Mouse (Mus musculus): ENCODE results near the gene Ints4.
A peak's percentile ranks its signal among the peaks of the same experiment; 100 is the strongest.
"Not testable (repeated sequence)": the region's sequence is repeated elsewhere in the genome, so short reads cannot be mapped to it uniquely, and the experiment has no call there.

Gene Ints4

GRCm38 (mm10) chr7:97480821-97481339 is at the start of gene Ints4:
TSS of gene Ints4 (plus strand) at chr7:97480956.
- peak; percentile 96 to 97 for DNase-seq

DNA sequence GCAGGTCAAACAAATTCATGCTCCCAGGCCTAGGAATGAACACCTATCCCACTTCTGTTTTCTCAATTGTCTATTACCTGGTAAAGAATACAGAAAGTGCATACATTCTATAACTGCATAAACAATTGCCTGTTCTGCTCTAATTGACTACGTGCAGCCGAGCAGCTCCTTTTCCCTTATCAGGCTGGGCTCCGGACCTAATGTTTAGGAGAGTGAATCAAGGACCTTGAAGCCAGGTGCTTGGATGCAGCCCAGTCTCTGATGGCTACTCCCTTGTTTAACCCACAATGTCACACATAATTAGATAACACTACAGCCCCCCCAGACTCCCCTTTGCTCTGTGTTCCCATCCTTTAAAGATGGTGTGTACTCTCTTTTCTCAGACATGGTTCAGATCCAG is 47.2 kb upstream of the Ints4 start:
- not testable (repeated sequence) for DNase-seq

GRCm38 (mm10) chr7:97434517-97434916 is 46.2 kb upstream of the Ints4 start:
- DNase-seq, result no peak

GRCm38 (mm10) chr7:97438986-97439385 is 41.8 kb upstream of the Ints4 start:
- peak in 1 of 2 experiments; percentile 38 for DNase-seq

DNA sequence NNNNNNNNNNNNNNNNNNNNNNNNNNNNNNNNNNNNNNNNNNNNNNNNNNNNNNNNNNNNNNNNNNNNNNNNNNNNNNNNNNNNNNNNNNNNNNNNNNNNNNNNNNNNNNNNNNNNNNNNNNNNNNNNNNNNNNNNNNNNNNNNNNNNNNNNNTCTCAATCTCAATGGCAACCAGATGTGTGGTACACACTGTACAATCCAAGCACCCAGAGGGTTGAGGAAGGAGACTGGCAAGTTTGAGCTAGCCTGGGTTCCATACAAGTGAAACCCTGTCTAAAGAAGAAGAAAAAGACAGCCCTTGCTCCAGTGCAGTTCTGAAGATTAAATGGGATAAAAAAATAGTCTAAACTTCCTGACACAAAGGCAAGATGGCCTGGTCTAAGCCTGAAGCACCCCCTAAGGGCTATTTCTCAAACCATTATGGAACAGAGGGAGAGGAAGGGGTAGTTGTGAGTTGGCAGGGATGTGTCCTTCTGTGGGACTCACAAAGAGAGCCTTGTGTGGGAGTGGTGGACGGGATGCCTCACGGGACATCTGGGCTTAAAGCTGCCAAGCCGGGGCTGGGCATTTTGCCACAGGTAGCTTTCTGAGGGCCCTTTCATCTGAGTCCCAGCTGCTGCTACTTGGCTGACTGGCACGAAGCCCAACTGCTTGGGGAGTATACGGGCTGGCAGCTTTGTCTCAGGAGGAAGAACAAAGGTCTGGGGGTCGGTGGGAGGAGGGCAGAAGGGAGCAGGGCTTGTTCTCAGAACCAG is 34.4 kb upstream of the Ints4 start:
- peak; percentile 87 to 90 for DNase-seq

DNA sequence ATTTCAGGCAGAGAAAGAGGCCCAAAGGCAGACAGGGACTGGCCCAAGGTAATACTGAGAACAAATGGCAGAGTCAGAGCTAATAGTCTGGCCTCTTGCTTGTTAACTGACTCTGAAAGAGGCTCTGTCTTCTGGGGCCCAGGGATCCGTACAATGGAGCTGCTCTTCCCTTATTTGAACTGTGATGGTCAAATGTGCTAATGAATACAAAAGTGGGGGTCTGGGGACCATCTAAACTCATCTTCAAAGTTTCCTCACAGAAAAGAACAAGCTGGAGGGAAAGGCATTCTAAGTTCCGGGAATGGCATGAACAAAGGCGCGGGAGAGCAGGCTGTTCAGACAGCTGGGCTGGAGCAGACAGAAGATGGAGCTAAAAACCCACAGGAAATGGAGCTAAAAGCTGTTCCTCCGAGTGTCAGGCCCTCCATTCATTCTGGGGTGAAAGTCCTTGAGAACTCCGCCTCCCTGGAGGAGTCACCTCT is 33.7 kb upstream of the Ints4 start:
- peak in 1 of 2 experiments; percentile 54 for DNase-seq

DNA sequence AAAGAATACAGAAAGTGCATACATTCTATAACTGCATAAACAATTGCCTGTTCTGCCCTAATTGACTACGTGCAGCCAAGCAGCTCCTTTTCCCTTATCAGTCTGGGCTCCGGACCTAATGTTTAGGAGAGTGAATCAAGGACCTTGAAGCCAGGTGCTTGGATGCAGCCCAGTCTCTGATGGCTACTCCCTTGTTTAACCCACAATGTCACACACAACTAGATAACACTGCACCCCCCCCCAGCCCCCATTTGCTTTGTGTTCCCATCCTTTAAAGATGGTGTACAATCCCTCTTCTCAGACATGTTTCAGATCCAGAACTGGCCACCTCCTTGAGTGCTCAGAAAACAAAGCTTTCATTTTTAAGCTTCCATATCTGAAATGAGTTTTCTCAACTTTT is 29.7 kb upstream of the Ints4 start, which contains the start of gene Kctd14:
TSS of gene Kctd14 (plus strand) at position 301 of the 400 bp plus-strand sequence.
- not testable (repeated sequence) for DNase-seq

DNA sequence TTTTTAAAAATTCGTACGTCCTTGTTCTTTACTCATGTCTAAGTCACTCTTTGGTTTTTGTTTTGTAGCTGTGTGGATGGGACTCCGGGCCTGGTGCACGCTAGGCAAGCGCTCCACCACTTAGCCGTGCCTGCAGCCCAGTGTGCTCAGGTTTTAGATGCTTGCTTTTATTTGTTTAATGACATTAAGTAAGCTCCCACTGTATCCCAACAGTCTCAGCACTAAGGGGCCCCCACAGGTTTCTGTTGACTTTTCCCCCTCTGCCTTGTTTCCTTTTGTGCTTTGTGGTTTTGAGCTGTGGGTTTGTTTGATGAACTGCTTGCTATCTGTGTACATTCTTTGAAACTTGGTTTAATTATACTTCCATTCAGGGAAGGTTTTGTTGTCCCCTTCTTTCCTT is 28.6 kb upstream of the Ints4 start:
- peak in 1 of 2 experiments; percentile 24 for DNase-seq

GRCm38 (mm10) chr7:97453141-97453921 is 27.4 kb upstream of the Ints4 start:
- DNase-seq, result peak; percentile 44 to 71

GRCm38 (mm10) chr7:97454795-97455194 is 26.0 kb upstream of the Ints4 start:
- no peak for DNase-seq

GRCm38 (mm10) chr7:97455577-97455976 is 25.2 kb upstream of the Ints4 start:
- no peak for DNase-seq

GRCm38 (mm10) chr7:97473001-97473400 is 7.8 kb upstream of the Ints4 start:
- DNase-seq, result no peak

GRCm38 (mm10) chr7:97479349-97479748 is 1.4 kb upstream of the Ints4 start:
- DNase-seq, result peak in 1 of 2 experiments; percentile 45

DNA sequence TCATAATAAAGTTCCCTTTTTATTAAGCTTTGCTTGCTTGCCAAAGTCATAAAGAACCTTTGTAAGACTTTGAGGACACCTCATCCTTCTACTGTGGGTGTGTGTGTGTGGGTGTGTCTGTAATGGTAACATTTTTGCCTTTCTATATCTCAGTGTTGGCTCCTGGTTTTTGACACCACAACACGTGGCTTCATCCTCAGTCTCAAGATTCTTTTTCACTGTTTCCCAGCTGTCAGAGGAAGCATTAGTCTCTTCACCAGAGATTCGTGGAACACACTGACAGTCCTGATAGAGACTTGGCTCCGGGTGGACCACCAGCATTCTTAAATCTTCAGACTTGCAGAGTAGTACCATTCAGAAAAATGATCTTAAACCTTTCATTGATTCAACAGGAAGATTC is 466 bp upstream of the Ints4 start:
- DNase-seq, result no peak

DNA sequence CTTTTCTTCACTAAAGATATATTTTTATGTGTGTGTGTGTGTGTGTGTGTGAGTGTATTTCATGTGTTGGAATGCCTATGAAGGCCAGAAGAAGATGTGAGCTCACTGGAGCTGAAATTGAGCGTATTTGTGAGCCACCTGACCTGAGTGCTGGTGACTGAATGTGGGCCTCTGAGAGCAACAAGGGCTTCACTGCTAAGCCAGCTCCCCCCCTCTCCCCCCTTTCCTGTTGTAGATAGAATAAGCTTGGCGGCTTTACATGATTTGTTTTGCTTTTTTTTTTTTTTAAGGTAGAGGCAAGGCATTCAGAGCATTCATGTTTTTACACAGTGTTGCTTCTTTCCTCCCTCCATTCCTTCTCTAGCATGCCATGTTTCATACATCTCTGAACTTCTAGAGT is 2.6 kb downstream of the Ints4 start:
- DNase-seq, result no peak

DNA sequence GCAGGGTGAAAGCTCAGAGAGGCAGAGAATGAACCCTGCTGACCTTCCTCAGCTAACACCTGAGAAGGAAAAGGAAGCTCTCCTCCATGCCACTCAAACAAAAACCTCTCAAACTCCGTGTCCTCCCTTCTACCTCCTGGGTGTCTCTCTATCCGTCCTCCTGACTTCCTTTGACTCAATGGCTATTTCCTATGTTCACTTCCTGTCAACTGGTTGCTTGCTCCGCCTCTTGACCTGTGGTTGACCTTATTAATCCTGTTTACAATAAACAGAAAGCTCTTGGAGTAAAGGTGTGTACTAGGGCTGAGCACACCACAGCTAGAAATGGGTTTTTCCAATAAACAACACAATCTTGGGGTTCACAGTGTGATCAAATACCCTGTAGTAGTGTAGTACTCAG is 10.4 kb downstream of the Ints4 start:
- no peak for DNase-seq

DNA sequence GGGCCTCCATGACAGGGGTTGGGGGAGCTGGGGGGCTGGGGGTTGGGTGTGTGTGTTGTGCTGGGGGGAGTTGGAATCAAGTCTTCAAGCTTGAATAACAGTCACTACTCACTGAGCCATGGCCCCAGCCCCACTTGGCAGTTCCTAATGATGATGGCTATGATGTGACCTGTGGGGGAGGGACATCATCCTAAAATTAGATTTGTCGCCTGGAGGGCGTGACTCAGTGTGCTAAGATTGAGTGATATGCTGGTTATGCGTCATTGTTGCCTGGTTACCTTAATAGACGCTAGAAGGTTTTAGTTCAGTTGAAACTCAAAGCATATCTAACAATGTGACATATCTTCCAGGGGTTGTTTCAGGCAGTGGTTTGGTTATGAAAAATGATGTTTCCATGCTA is 11.7 kb downstream of the Ints4 start:
- no peak for DNase-seq

DNA sequence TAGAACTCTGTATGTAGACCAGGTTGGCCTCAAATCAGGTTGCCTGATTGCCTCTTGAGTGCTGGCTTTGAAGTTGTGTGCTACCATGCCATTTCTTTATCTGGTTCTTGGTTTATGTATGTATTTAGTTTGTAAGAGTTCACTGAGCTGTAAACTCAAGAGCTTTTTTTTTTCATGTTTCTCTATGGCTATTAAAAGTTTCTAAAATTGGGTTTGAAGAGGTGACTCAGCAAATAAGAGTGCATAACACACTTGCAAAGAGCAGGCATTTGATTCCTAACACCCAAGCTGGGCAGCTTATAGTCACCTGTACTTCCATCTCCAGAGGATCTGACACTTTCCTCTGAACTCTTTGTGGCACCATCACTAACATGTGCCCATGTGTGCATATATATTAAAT is 14.3 kb downstream of the Ints4 start:
- no peak for DNase-seq

DNA sequence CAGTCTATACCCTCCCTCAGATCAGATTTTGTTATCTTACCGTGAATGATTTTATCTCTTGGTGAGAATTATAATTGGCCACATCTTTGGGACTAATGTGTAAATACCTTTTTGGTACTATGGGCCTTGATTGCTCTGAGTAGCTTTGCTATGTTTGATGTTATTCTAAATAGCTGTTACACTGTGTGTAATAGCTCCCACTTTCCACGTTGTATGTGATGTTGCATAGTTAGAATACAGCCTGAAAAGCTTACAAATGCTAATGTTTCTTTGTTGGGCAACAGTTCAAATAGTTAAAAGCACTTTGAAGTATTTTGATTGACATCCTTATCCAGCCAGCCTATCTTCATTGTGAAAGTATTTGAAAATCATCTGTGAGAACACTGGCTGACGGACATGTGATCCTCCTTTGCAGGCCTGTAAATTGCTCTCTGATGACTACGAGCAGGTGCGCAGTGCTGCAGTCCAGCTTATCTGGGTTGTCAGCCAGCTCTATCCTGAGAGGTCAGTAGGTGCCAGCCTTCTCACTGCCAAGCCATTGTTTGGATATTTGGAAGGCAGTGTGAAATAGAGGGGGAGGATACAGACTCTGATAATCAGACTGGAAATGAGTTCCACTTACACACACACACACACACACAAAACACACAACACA is 19.9 kb downstream of the Ints4 start:
- peak; percentile 22 to 41 for DNase-seq

DNA sequence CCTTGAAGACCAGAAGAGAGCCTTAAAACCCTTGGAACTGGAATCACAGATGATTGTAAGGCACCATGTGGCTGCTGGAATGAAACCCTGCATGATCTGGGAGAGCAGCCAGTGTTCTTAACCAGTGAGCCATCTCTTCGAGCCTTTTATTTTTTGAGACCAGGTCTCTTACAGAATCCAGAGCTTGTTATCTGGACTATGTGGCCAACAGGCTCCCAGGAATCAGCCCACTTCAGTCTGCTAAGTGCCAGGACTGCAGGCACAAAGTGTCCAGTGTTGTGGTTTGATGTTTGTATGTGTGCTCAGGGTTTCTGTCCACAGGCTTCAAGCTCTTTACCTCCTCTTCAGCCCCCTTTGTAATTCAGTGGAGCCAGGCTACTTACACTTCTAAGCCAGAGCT is 34.0 kb downstream of the Ints4 start:
- DNase-seq, result peak; percentile 60 to 69

- no peak for DNase-seq
Observed at GRCm38 (mm10) chr7:97519935-97520334, 39.2 kb downstream of the Ints4 start.

DNA sequence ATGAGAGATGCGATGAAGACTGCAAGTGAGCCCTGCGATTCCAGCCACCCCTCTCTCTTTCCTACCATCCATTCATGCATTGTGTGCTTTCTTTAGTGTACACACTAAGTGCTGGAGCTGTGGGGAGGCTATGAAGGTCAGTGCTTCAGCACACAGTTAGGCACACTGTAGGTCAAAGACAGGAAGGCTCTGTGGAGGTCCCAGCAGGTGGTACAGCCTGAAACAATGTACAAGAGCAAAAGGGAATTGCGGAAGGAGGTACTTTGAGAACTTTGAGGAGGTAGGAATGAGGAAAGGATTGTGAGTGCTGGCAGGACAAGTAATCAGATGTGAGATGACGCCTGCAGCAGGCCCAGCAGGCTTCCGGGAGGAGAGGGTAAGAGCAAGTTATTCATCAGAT is 54.8 kb downstream of the Ints4 start:
- no peak for DNase-seq

DNA sequence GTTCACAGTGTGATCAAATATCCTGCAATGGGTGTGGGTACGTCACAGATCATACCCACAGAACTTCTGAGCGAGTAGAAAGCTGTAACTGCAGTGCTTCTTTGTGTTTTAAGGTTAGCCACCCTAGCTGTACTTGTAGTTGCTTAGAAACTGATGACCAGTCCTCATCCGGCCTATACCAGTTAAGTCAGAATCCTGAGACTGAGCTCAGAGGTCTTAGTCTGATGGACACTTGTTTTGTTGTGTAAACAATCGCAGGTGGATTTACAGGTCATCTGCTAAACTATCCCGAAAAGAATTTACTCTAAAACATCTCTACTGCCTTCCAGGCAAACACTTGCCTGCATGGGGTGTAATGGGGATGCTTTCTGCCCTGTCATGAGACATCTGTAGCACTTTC is 55.8 kb downstream of the Ints4 start:
- DNase-seq, result no peak
